8 mouse cellular contexts compared by ENCODE assay signal in the genomic region with DNA sequence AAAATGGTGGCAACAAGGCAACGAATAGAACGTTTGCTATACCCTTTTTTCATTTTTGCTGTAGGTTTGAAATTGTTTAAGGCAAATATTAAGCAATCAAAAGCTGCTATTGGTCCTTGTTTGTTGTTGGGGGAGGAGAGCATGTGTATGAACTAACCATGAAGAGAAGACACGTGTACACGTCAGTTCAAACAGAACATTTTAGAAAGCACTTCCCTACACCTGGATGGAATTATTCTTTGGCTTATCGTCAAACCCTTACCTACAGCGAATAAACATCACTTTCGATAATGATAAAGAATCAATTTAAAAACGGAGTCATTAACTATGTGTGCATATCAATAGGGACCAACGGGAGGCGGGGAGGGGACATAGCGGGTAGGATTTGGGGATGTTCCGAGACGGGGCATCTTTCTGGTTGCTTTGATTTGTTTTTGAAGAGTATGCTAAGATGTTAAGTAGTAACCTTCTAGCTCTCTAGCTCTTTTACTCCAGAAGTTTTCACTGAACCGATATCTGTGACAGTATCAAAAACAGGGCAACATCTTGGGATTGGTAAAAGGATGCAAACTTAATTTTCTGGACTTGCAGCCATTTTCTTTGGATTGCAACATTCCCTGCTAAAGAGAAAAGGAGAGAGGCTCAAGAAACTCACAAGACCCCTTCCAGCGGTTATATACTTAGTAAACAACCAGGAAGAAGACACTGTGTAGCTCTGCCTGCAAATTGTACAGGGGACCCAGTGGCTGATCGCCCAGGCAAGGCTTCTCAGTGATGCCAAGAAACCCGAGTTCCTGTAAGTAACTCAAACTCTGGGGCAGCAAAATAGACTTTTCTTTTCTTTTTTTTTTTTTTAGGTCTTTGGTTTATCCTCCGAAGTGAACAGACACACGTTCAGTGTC. TPM values are rescaled to one million over a fixed set of nuclear protein-coding genes. Genes with fewer than 3 reads are reported as not detected.
DNase-seq lines count a peak whose midpoint lies in the region; ATAC-seq and TF ChIP-seq lines count a peak whose summit lies in the region.

No protein-coding gene starts in this region.

- WGBS in heart, embryonic 13.5 days = under 1% methylated on average over 19 of the region's 19 CpGs
- WGBS in liver, adult 2 months = 1% methylated on average over 19 of the region's 19 CpGs
- WGBS in stomach, embryonic 15.5 days = under 1% methylated on average over 19 of the region's 19 CpGs

- no peaks in the 10 kb centered on the region for H3K27me3 ChIP-seq in heart, embryonic 13.5 days (replicated peaks)
- H3K27me3 ChIP-seq in liver, adult 2 months (ENCODE audit: control insufficient read depth, insufficient read depth, low read length) = no peaks in the 10 kb centered on the region
- H3K27me3 ChIP-seq in stomach, embryonic 15.5 days (replicated peaks) = no peaks in the 10 kb centered on the region

- ATAC-seq in heart, embryonic 13.5 days (ENCODE audit: extremely low read depth, insufficient number of reproducible peaks, low FRiP score, low TSS enrichment) = no peak
- ATAC-seq in stomach, embryonic 15.5 days (ENCODE audit: insufficient read depth, low FRiP score, low read depth) = no peak

- intact Hi-C loops in left cerebral cortex, postnatal 36 days (cut with DNase I) = loop anchor here (5.0 kb wide), 1 partner anchor 225 kb away; no protein-coding TSS in a partner anchor

- peak overlapping the region; percentile 98 for H3K4me2 ChIP-seq in heart, embryonic 13.5 days
- peak overlapping the region; percentile 90 for H3K4me2 ChIP-seq in stomach, embryonic 15.5 days

- DNase-seq in layer of hippocampus, adult 2 months (ENCODE audit: low spot score in 2 of 2) = no peak
- DNase-seq in layer of hippocampus, adult 8-10 months (ENCODE audit: low spot score in 2 of 2) = no peak
- peak; percentile 44 for DNase-seq in Muller cell, postnatal 12 days (ENCODE audit: inconsistent ontology term)
- DNase-seq in liver, adult 2 months (ENCODE audit: extremely low read depth, low read depth, low spot score) = peak; percentile 57
- no peak for DNase-seq in left cerebral cortex, postnatal 36 days (ENCODE audit: low spot score in 2 of 2)
- DNase-seq in spleen, adult 18-20 months = no peak

- peak overlapping the region; percentile 49; the same call in 1 of the 2 replicates for H3K27ac ChIP-seq in layer of hippocampus, adult 2 months
- H3K27ac ChIP-seq in heart, embryonic 13.5 days (replicated peaks) = peak overlapping the region; percentile 81
- H3K27ac ChIP-seq in liver, adult 2 months (replicated peaks; ENCODE audit: insufficient read depth, low read depth, low read length) = peak overlapping the region; percentile 59
- H3K27ac ChIP-seq in stomach, embryonic 15.5 days = peak overlapping the region; percentile 86

- H3K4me1 ChIP-seq in heart, embryonic 13.5 days = peaks cover 5% of the 10 kb centered on the region; the same call in 1 of the 2 replicates
- peaks cover 2% of the 10 kb centered on the region; the same call in 1 of the 2 replicates for H3K4me1 ChIP-seq in liver, adult 2 months (ENCODE audit: control insufficient read depth, insufficient read depth, low read length)
- peaks cover 5% of the 10 kb centered on the region; the same call in 1 of the 2 replicates for H3K4me1 ChIP-seq in stomach, embryonic 15.5 days

- peak overlapping the region; percentile 80 for H3K9ac ChIP-seq in heart, embryonic 13.5 days
- peak overlapping the region; percentile 75 for H3K9ac ChIP-seq in liver, adult 2 months (ENCODE audit: low read depth, low read length)
- peak overlapping the region; percentile 68 for H3K9ac ChIP-seq in stomach, embryonic 15.5 days

- peak overlapping the region; percentile 82 for H3K4me3 ChIP-seq in layer of hippocampus, adult 2 months
- peak overlapping the region; percentile 80 for H3K4me3 ChIP-seq in heart, embryonic 13.5 days
- H3K4me3 ChIP-seq in liver, adult 2 months (ENCODE audit: insufficient read depth, low read depth, low read length) = peak overlapping the region; percentile 52
- H3K4me3 ChIP-seq in stomach, embryonic 15.5 days (replicated peaks) = peak overlapping the region; percentile 74

- H3K9me3 ChIP-seq in heart, embryonic 13.5 days = no peaks in the 10 kb centered on the region
- no peaks in the 10 kb centered on the region for H3K9me3 ChIP-seq in stomach, embryonic 15.5 days

- no peaks in the 10 kb centered on the region for H3K36me3 ChIP-seq in heart, embryonic 13.5 days
- H3K36me3 ChIP-seq in liver, adult 2 months (ENCODE audit: control insufficient read depth, insufficient read depth, low read length) = no peaks in the 10 kb centered on the region
- no peaks in the 10 kb centered on the region for H3K36me3 ChIP-seq in stomach, embryonic 15.5 days

- TF ChIP-seq CTCF in layer of hippocampus, adult 2 months (conservative IDR thresholded peaks at IDR 0.05) = no peak
- no peak for TF ChIP-seq CTCF in liver, adult 2 months (IDR thresholded peaks at IDR 0.05; ENCODE audit: low read depth, low read length)

- H3K79me2 ChIP-seq in liver, adult 2 months (ENCODE audit: control insufficient read depth, insufficient read depth, low read length) = no peaks in the 10 kb centered on the region

- no peak for TF ChIP-seq POLR2A in liver, adult 2 months (IDR thresholded peaks at IDR 0.05; ENCODE audit: extremely low read depth, insufficient read depth, low read length)

RNA-seq across cellular contexts. Expression of gene Hfe2, which starts 22.5 kb away (rescaled TPM):
- under 1 TPM in 1 of 2 experiments, not detected in 1; 0.23 TPM for total RNA-seq in layer of hippocampus, adult 2 months (2021)
- under 1 TPM in 2 of 4 experiments, not detected in 2; 0.16 to 0.22 TPM for total RNA-seq in layer of hippocampus, adult 8-10 months (2022)
- polyA plus RNA-seq in heart, embryonic 13.5 days (2015; fragmentation: Nextera tagmentation; extraction: Ambion mirVana) = 7.4 and 7.5 TPM in 2 replicates
- total RNA-seq in liver, adult 2 months (2014; rRNA removed) = 29.6 and 36.4 TPM in 2 replicates
- polyA plus RNA-seq in liver, adult 2 months (2012; rRNA removed) = 93.8 and 98.4 TPM in 2 replicates
- 0.72 and 0.78 TPM in 2 replicates for polyA plus RNA-seq in stomach, embryonic 15.5 days (2015; fragmentation: Nextera tagmentation; extraction: Ambion mirVana)
- 1 to 10 TPM in 1 of 2 experiments, under 1 TPM in 1; 0.77 to 2.1 TPM for total RNA-seq in left cerebral cortex, postnatal 36 days (2021)

RNA-seq across cellular contexts. Expression of gene BC107364, which starts 50.3 kb away (rescaled TPM):
- total RNA-seq in layer of hippocampus, adult 2 months (2021) = not detected
- not detected for total RNA-seq in layer of hippocampus, adult 8-10 months (2022)
- polyA plus RNA-seq in heart, embryonic 13.5 days (2015; fragmentation: Nextera tagmentation; extraction: Ambion mirVana) = 0.68 and 0.78 TPM in 2 replicates
- total RNA-seq in liver, adult 2 months (2014; rRNA removed) = not detected in 2 replicates
- polyA plus RNA-seq in liver, adult 2 months (2012; rRNA removed) = not detected in 2 replicates
- 0.28 and 0.37 TPM in 2 replicates for polyA plus RNA-seq in stomach, embryonic 15.5 days (2015; fragmentation: Nextera tagmentation; extraction: Ambion mirVana)
- total RNA-seq in left cerebral cortex, postnatal 36 days (2021) = not detected

RNA-seq across cellular contexts. Expression of gene Txnip, which starts 55.3 kb away (rescaled TPM):
- total RNA-seq in layer of hippocampus, adult 2 months (2021) = 10 to 100 TPM; 22.6 to 36.4 TPM
- 10 to 100 TPM; 23.9 to 39.1 (median 31.6) TPM for total RNA-seq in layer of hippocampus, adult 8-10 months (2022)
- polyA plus RNA-seq in heart, embryonic 13.5 days (2015; fragmentation: Nextera tagmentation; extraction: Ambion mirVana) = 156 and 165 TPM in 2 replicates
- 153 and 159 TPM in 2 replicates for total RNA-seq in liver, adult 2 months (2014; rRNA removed)
- 51.0 and 74.3 TPM in 2 replicates for polyA plus RNA-seq in liver, adult 2 months (2012; rRNA removed)
- 140 and 159 TPM in 2 replicates for polyA plus RNA-seq in stomach, embryonic 15.5 days (2015; fragmentation: Nextera tagmentation; extraction: Ambion mirVana)
- total RNA-seq in left cerebral cortex, postnatal 36 days (2021) = 10 to 100 TPM; 19.5 to 21.8 TPM

Comparison
In these comparisons a context has a peak if more than half of its experiments do, and no peak if none do; other contexts are left out.
1. DNase-seq: peak in Muller cell, postnatal 12 days (single experiment) and liver, adult 2 months (single experiment); none in layer of hippocampus, adult 2 months (0 of 2), layer of hippocampus, adult 8-10 months (0 of 2), left cerebral cortex, postnatal 36 days (0 of 2) and spleen, adult 18-20 months (0 of 2).
2. Peak in every context shown above with its lines, with median percentiles within 50 percentile points of each other: H3K27ac ChIP-seq, H3K4me3 ChIP-seq and H3K9ac ChIP-seq.